Mouse (Mus musculus) MEL (cell line): ENCODE data around the gene Efna5. TPM values are rescaled to one million over a fixed set of nuclear protein-coding genes. Genes with fewer than 3 reads are reported as not detected.

ENCODE experiments used
- DNase-seq: peaks from one replicate; pipeline ENCODE4 v3.0.0; 2011; ENCODE audit warnings: low read depth, low spot score
- H3K27ac ChIP-seq: 2 replicates; pipeline ENCODE4 v1.5.1; 2012; ENCODE audit warnings: low read depth, mild to moderate bottlenecking, control low read depth, low read length, moderate library complexity; ENCODE audit not compliant: control insufficient read depth
- H3K27me3 ChIP-seq, 2 experiments: fragments of 150-350 bp in 1 of 2; sonication (generic) in 1 of 2; 2 replicates each; pipeline ENCODE4 v1.6.1; 2012; ENCODE audit warnings: low read length in 2 of 2, mild to moderate bottlenecking in 2 of 2, improper control_type of control experiment in 1 of 2, moderate library complexity in 1 of 2; ENCODE audit not compliant: insufficient read depth in 2 of 2, control insufficient read depth in 1 of 2
- H3K36me3 ChIP-seq, 2 experiments: 2 replicates each; pipeline ENCODE4 v1.6.1; 2012 to 2014; ENCODE audit warnings: low read length in 2 of 2, improper control_type of control experiment in 1 of 2, inconsistent platforms in 1 of 2, mild to moderate bottlenecking in 1 of 2; ENCODE audit not compliant: insufficient read depth in 2 of 2, control insufficient read depth in 1 of 2
- H3K4me1 ChIP-seq, 2 experiments: fragments of 150-350 bp in 1 of 2; sonication (generic) in 1 of 2; 2 replicates each; pipeline ENCODE4 v1.6.1; 2012; ENCODE audit warnings: low read length in 2 of 2, improper control_type of control experiment in 1 of 2, mild to moderate bottlenecking in 1 of 2; ENCODE audit not compliant: insufficient read depth in 2 of 2, control insufficient read depth in 1 of 2
- H3K4me3 ChIP-seq, 2 experiments: fragments of 150-350 bp in 1 of 2; sonication (generic) in 1 of 2; 2 replicates each; pipeline ENCODE4 v1.5.1; 2012; ENCODE audit warnings: low read depth in 2 of 2, low read length in 2 of 2, mild to moderate bottlenecking in 2 of 2, moderate library complexity in 2 of 2, control low read depth in 1 of 2, improper control_type of control experiment in 1 of 2; ENCODE audit not compliant: control insufficient read depth in 1 of 2, insufficient read depth in 1 of 2
- H3K79me2 ChIP-seq: 2 replicates; pipeline ENCODE4 v1.6.1; 2012; ENCODE audit warnings: mild to moderate bottlenecking, low read length, moderate library complexity; ENCODE audit not compliant: control insufficient read depth, poor library complexity, insufficient read depth
- H3K9ac ChIP-seq: 2 replicates; pipeline ENCODE4 v1.6.1; 2012; ENCODE audit warnings: low read depth, mild to moderate bottlenecking, control low read depth, low read length, moderate library complexity; ENCODE audit not compliant: control insufficient read depth, poor library complexity, severe bottlenecking
- H3K9me3 ChIP-seq: fragments of 150-350 bp; sonication (generic); replicated peaks from 2 replicates; pipeline ENCODE4 v1.6.1; 2012; ENCODE audit warnings: mild to moderate bottlenecking, low read length, improper control_type of control experiment, moderate library complexity; ENCODE audit not compliant: insufficient read depth
- CTCF ChIP-seq, 3 experiments: IDR thresholded peaks in 2 of 3; conservative IDR thresholded peaks in 1 of 3; 2 replicates each; pipeline ENCODE4 v1.5.1; 2011 to 2012; ENCODE audit warnings: low read length in 3 of 3, low read depth in 2 of 3, mild to moderate bottlenecking in 2 of 3, improper control_type of control experiment in 1 of 3, inconsistent platforms in 1 of 3, mixed read lengths in 1 of 3, moderate library complexity in 1 of 3; ENCODE audit not compliant: control insufficient read depth in 1 of 3, insufficient read depth in 1 of 3, poor library complexity in 1 of 3, severe bottlenecking in 1 of 3
- EP300 ChIP-seq, 2 experiments: IDR thresholded peaks; 2 replicates each; pipeline ENCODE4 v1.6.1; 2011; ENCODE audit warnings: improper control_type of control experiment in 2 of 2, low read length in 2 of 2, low read depth in 1 of 2, mild to moderate bottlenecking in 1 of 2
- HCFC1 ChIP-seq: IDR thresholded peaks from 2 replicates; pipeline ENCODE4 v1.6.1; 2012; ENCODE audit warnings: low read depth, mild to moderate bottlenecking, inconsistent platforms, low read length, improper control_type of control experiment, moderate library complexity
- MAFK ChIP-seq: IDR thresholded peaks from 2 replicates; pipeline ENCODE4 v1.6.1; 2011; ENCODE audit warnings: low read depth, mild to moderate bottlenecking, low read length, improper control_type of control experiment, borderline replicate concordance
- MAX ChIP-seq: IDR thresholded peaks from 2 replicates; pipeline ENCODE4 v1.6.1; 2011; ENCODE audit warnings: low read length, improper control_type of control experiment
- MAZ ChIP-seq: IDR thresholded peaks from 2 replicates; pipeline ENCODE4 v1.6.1; 2012; ENCODE audit warnings: low read depth, mild to moderate bottlenecking, inconsistent platforms, low read length, improper control_type of control experiment
- MEF2A ChIP-seq: IDR thresholded peaks from 2 replicates; pipeline ENCODE4 v1.6.1; 2014; ENCODE audit warnings: low read depth, mild to moderate bottlenecking, inconsistent platforms, low read length, improper control_type of control experiment; ENCODE audit not compliant: poor library complexity, insufficient replicate concordance, severe bottlenecking; ENCODE audit errors: extremely low read depth
- MYB ChIP-seq: IDR thresholded peaks from 2 replicates; pipeline ENCODE4 v1.6.1; 2011; ENCODE audit warnings: mild to moderate bottlenecking, low read depth, low read length, improper control_type of control experiment
- MYC ChIP-seq: IDR thresholded peaks from 2 replicates; pipeline ENCODE4 v1.6.1; 2011; ENCODE audit warnings: low read depth, mild to moderate bottlenecking, low read length, improper control_type of control experiment, moderate library complexity
- POLR2A ChIP-seq, 2 experiments: IDR thresholded peaks; 2 replicates each; pipeline ENCODE4 v1.6.1; 2011 to 2012; ENCODE audit warnings: low read length in 2 of 2, mild to moderate bottlenecking in 2 of 2, control low read depth in 1 of 2, improper control_type of control experiment in 1 of 2, low read depth in 1 of 2, moderate library complexity in 1 of 2; ENCODE audit not compliant: control insufficient read depth in 1 of 2, insufficient read depth in 1 of 2, poor library complexity in 1 of 2
- POLR2AphosphoS5 ChIP-seq: IDR thresholded peaks from 2 replicates; pipeline ENCODE4 v1.6.1; 2012; ENCODE audit warnings: low read depth, borderline replicate concordance, mild to moderate bottlenecking, inconsistent platforms, low read length, moderate library complexity, mixed read lengths
- RAD21 ChIP-seq: IDR thresholded peaks from 2 replicates; pipeline ENCODE4 v1.6.1; 2011; ENCODE audit warnings: mild to moderate bottlenecking, low read depth, low read length, improper control_type of control experiment
- RCOR1 ChIP-seq: IDR thresholded peaks from 2 replicates; pipeline ENCODE4 v1.6.1; 2012; ENCODE audit warnings: low read depth, mild to moderate bottlenecking, inconsistent platforms, low read length, improper control_type of control experiment
- SMC3 ChIP-seq: IDR thresholded peaks from 2 replicates; pipeline ENCODE4 v1.6.1; 2011; ENCODE audit warnings: low read depth, low read length, improper control_type of control experiment
- TAL1 ChIP-seq: IDR thresholded peaks from 2 replicates; pipeline ENCODE4 v1.6.1; 2012; ENCODE audit warnings: mild to moderate bottlenecking, inconsistent platforms, low read length, moderate library complexity, mixed read lengths
- UBTF ChIP-seq: IDR thresholded peaks from 2 replicates; pipeline ENCODE4 v1.6.1; 2012; ENCODE audit warnings: low read depth, mild to moderate bottlenecking, inconsistent platforms, low read length, improper control_type of control experiment, moderate library complexity, borderline replicate concordance; ENCODE audit not compliant: insufficient read depth
- ZKSCAN1 ChIP-seq: IDR thresholded peaks from 2 replicates; pipeline ENCODE4 v1.6.1; 2012; ENCODE audit warnings: low read depth, mild to moderate bottlenecking, inconsistent platforms, low read length, improper control_type of control experiment, moderate library complexity
- ZNF384 ChIP-seq: IDR thresholded peaks from 2 replicates; pipeline ENCODE4 v1.6.1; 2012; ENCODE audit warnings: low read depth, mild to moderate bottlenecking, inconsistent platforms, low read length, improper control_type of control experiment
- polyA plus RNA-seq, 2 experiments: library from polyadenylated mRNA; stranded (reverse) in 1 of 2; unstranded in 1 of 2; fragments of >175 nt in 1 of 2; fragments of >200 nt in 1 of 2; gene quantifications; 2 replicates each; pipeline versions ENCODE4 v1.2.1 to v1.2.4; 2012; ENCODE audit warnings: low replicate concordance in 2 of 2, low read depth in 1 of 2; ENCODE audit not compliant: insufficient read length in 2 of 2, insufficient read depth in 1 of 2, missing spikeins in 1 of 2
- total RNA-seq: library from RNA; depleted of rRNA; stranded (reverse); fragments of 300-350 nt; gene quantifications from 2 replicates; pipeline ENCODE4 v1.2.3, GENCODE M21; 2012

Efna5 gene
- total and polyA plus RNA-seq, 3 experiments, result not detected

- no peaks in the 10 kb centered on the region for H3K27me3 ChIP-seq
- no peaks in the 10 kb centered on the region for H3K79me2 ChIP-seq
- no peaks in the 10 kb centered on the region for H3K9me3 ChIP-seq
- H3K9ac ChIP-seq, result no peak overlapping the region
- H3K4me1 ChIP-seq, result peaks cover 8% of the 10 kb centered on the region in 2 experiments
- DNase-seq, result no peak
- TF ChIP-seq SMC3 (no peak), MAFK (no peak), ZKSCAN1 (no peak), RAD21 (no peak), EP300 (IDR thresholded peaks at IDR 0.05; ENCODE audit: low read depth in 1 of 2, low read length in 2 of 2) (no peak), HCFC1 (no peak), TAL1 (no peak), RCOR1 (no peak), CTCF (IDR thresholded peaks at IDR 0.05 in 2 of 3, conservative IDR thresholded peaks at IDR 0.05 in 1 of 3; ENCODE audit: control insufficient read depth in 1 of 3, insufficient read depth in 1 of 3, low read depth in 2 of 3, low read length in 3 of 3, poor library complexity in 1 of 3, severe bottlenecking in 1 of 3) (no peak), MEF2A (no peak), MAZ (no peak), MAX (no peak), POLR2A (IDR thresholded peaks at IDR 0.05; ENCODE audit: control insufficient read depth in 1 of 2, insufficient read depth in 1 of 2, low read depth in 1 of 2, low read length in 2 of 2, poor library complexity in 1 of 2) (no peak), POLR2AphosphoS5 (no peak), MYB (no peak), ZNF384 (no peak), UBTF (no peak)
- H3K36me3 ChIP-seq, result peaks cover 0 to 14% of the 10 kb centered on the region in 2 experiments; a peak in 2 of 4 replicates
- no peak overlapping the region for H3K27ac ChIP-seq
- no peak overlapping the region for H3K4me3 ChIP-seq
Measured at GRCm38 (mm10) chr17:62676409-62676808, 204.7 kb downstream of the Efna5 start.

GRCm38 (mm10) chr17:62675811-62676255 lies 205.3 kb downstream of the Efna5 start:
- Histone ChIP-seq H3K4me1 (peaks cover 8 to 9% of the 10 kb centered on the region in 2 experiments), H3K27me3 (no peaks in the 10 kb centered on the region), H3K36me3 (peaks cover 0 to 16% of the 10 kb centered on the region in 2 experiments; a peak in 2 of 4 replicates), H3K9ac (no peak overlapping the region), H3K9me3 (no peaks in the 10 kb centered on the region), H3K27ac (no peak overlapping the region), H3K4me3 (no peak overlapping the region)
- TF ChIP-seq MYC, result no peak
- TF ChIP-seq, all 39 proteins: peak for 0
- H3K79me2 ChIP-seq, result no peaks in the 10 kb centered on the region
- no peak for DNase-seq
